Mouse (Mus musculus) urinary bladder, postnatal 0 days (tissue): ENCODE data around the gene Il20ra. TPM values are rescaled to one million over a fixed set of nuclear protein-coding genes. Genes with fewer than 3 reads are reported as not detected.

Experiments
- polyA plus RNA-seq: library from polyadenylated mRNA; unstranded; fragments of >200 nt; fragmentation: Nextera tagmentation; extraction: Ambion mirVana; gene quantifications from 2 replicates; pipeline ENCODE4 v1.2.1, GENCODE M21; 2015

The Il20ra gene
- 0.75 and 0.84 TPM in 2 replicates for polyA plus RNA-seq

GRCm38 (mm10) chr10:19712421-19712836, at the start of gene Il20ra:
Gene Il20ra, plus strand, starts transcription at chr10:19712570.

Other genes with a start within 250 kb of the Il20ra start
- 53.7 and 54.5 TPM in 2 replicates for gene Ifngr1, start 120.6 kb upstream of the Il20ra start, polyA plus RNA-seq
- gene Il22ra2, start 90.6 kb upstream of the Il20ra start, polyA plus RNA-seq = not detected in 2 replicates
- gene Slc35d3, start 138.9 kb downstream of the Il20ra start, polyA plus RNA-seq = 0.14 and 0.23 TPM in 2 replicates
- 34.3 and 34.8 TPM in 2 replicates for gene Pex7, start 195.1 kb downstream of the Il20ra start, polyA plus RNA-seq
- 2.8 and 3.7 TPM in 2 replicates for gene Map3k5, start 221.9 kb downstream of the Il20ra start, polyA plus RNA-seq